Mouse (Mus musculus): ENCODE measurements around the gene Wdr90. TPM values are rescaled to one million over a fixed set of nuclear protein-coding genes. Genes with fewer than 3 reads are reported as not detected.
A peak's percentile ranks its signal among the peaks of the same experiment; 100 is the strongest.

The Wdr90 gene
- polyA plus RNA-seq, 1 experiment from 2014 or later = 18.2 TPM

GRCm38 (mm10) chr17:25838904-25839303 lies 22.4 kb downstream of the Wdr90 start:
- H3K9me3 ChIP-seq (ENCODE audit: control insufficient read depth, low read length) = no peaks in the 10 kb centered on the region
- H3K27ac ChIP-seq (ENCODE audit: low read depth) = no peak overlapping the region
- peaks cover 55% of the 10 kb centered on the region for H3K36me3 ChIP-seq (ENCODE audit: control insufficient read depth, insufficient read depth, low read length)
- H3K4me3 ChIP-seq (ENCODE audit: low read depth, low read length) = no peak overlapping the region
- no peak overlapping the region for H3K4me2 ChIP-seq (ENCODE audit: low read length)
- H3K27me3 ChIP-seq (replicated peaks; ENCODE audit: control insufficient read depth, insufficient read depth, low read length) = no peaks in the 10 kb centered on the region
- WGBS = 85% methylated on average over 4 of the region's 4 CpGs
- DNase-seq (ENCODE audit: low spot score) = no peak
- no peak overlapping the region for H3K9ac ChIP-seq (ENCODE audit: low read length)
- H3K4me1 ChIP-seq (replicated peaks; ENCODE audit: control insufficient read depth, insufficient read depth, low read length) = peaks cover 31% of the 10 kb centered on the region
- no peak for ATAC-seq (replicated peaks; ENCODE audit: low FRiP score, low TSS enrichment, low read depth)

- Histone ChIP-seq H3K4me2 (ENCODE audit: low read length) (peak overlapping the region; percentile 72; the same call in 1 of the 2 replicates), H3K9ac (ENCODE audit: low read length) (no peak overlapping the region), H3K4me1 (replicated peaks; ENCODE audit: control insufficient read depth, insufficient read depth, low read length) (peaks cover 24% of the 10 kb centered on the region), H3K27ac (ENCODE audit: low read depth) (no peak overlapping the region), H3K9me3 (ENCODE audit: control insufficient read depth, low read length) (no peaks in the 10 kb centered on the region), H3K27me3 (replicated peaks; ENCODE audit: control insufficient read depth, insufficient read depth, low read length) (no peaks in the 10 kb centered on the region), H3K36me3 (ENCODE audit: control insufficient read depth, insufficient read depth, low read length) (peaks cover 54% of the 10 kb centered on the region), H3K4me3 (ENCODE audit: low read depth, low read length) (no peak overlapping the region)
- DNase-seq (ENCODE audit: low spot score) (no peak), ATAC-seq (replicated peaks; ENCODE audit: low FRiP score, low TSS enrichment, low read depth) (no peak)
- 46% methylated on average over 3 of the region's 3 CpGs for WGBS
Observed at GRCm38 (mm10) chr17:25837533-25837932, 23.8 kb downstream of the Wdr90 start.

GRCm38 (mm10) chr17:25837076-25837410 lies 24.3 kb downstream of the Wdr90 start, which contains the start of gene Rhbdl1:
Gene Rhbdl1, minus strand, starts transcription at chr17:25837295.
- Histone ChIP-seq H3K36me3 (ENCODE audit: control insufficient read depth, insufficient read depth, low read length) (peaks cover 49% of the 10 kb centered on the region), H3K27me3 (replicated peaks; ENCODE audit: control insufficient read depth, insufficient read depth, low read length) (no peaks in the 10 kb centered on the region), H3K4me3 (ENCODE audit: low read depth, low read length) (peak within 1 kb of the TSS; percentile 31), H3K9ac (ENCODE audit: low read length) (peak within 1 kb of the TSS; percentile 37; the same call in 1 of the 2 replicates), H3K4me1 (replicated peaks; ENCODE audit: control insufficient read depth, insufficient read depth, low read length) (peaks cover 24% of the 10 kb centered on the region), H3K27ac (ENCODE audit: low read depth) (peak within 1 kb of the TSS; percentile 19), H3K9me3 (ENCODE audit: control insufficient read depth, low read length) (no peaks in the 10 kb centered on the region), H3K4me2 (ENCODE audit: low read length) (peak within 1 kb of the TSS; percentile 72)
- WGBS = under 1% methylated on average over 29 of the region's 29 CpGs
- ATAC-seq (replicated peaks; ENCODE audit: low FRiP score, low TSS enrichment, low read depth) = peak; percentile 20; the same call in 1 of the 2 replicates
- DNase-seq (ENCODE audit: low spot score) = peak; percentile 80

- Histone ChIP-seq H3K27me3 (replicated peaks; ENCODE audit: control insufficient read depth, insufficient read depth, low read length) (no peaks in the 10 kb centered on the region), H3K4me1 (replicated peaks; ENCODE audit: control insufficient read depth, insufficient read depth, low read length) (peaks cover 29% of the 10 kb centered on the region), H3K9ac (ENCODE audit: low read length) (peak overlapping the region; percentile 37; the same call in 1 of the 2 replicates), H3K27ac (ENCODE audit: low read depth) (peak overlapping the region; percentile 19), H3K36me3 (ENCODE audit: control insufficient read depth, insufficient read depth, low read length) (peaks cover 48% of the 10 kb centered on the region), H3K9me3 (ENCODE audit: control insufficient read depth, low read length) (no peaks in the 10 kb centered on the region), H3K4me3 (ENCODE audit: low read depth, low read length) (peak overlapping the region; percentile 31), H3K4me2 (ENCODE audit: low read length) (peak overlapping the region; percentile 72)
- DNase-seq (ENCODE audit: low spot score) (peak; percentile 65), ATAC-seq (replicated peaks; ENCODE audit: low FRiP score, low TSS enrichment, low read depth) (no peak)
- WGBS = 22% methylated on average over 23 of the region's 23 CpGs
Observed at GRCm38 (mm10) chr17:25836397-25837075, 24.8 kb downstream of the Wdr90 start.

- Histone ChIP-seq H3K4me3 (ENCODE audit: low read depth, low read length) (no peak overlapping the region), H3K4me1 (replicated peaks; ENCODE audit: control insufficient read depth, insufficient read depth, low read length) (peaks cover 37% of the 10 kb centered on the region)
- ATAC-seq (replicated peaks; ENCODE audit: low FRiP score, low TSS enrichment, low read depth) = no peak
Observed at GRCm38 (mm10) chr17:25835816-25836215, 25.5 kb downstream of the Wdr90 start.

GRCm38 (mm10) chr17:25835301-25835700 lies 26.0 kb downstream of the Wdr90 start:
- DNase-seq (ENCODE audit: low spot score) (no peak), ATAC-seq (replicated peaks; ENCODE audit: low FRiP score, low TSS enrichment, low read depth) (no peak)
- H3K27ac ChIP-seq (ENCODE audit: low read depth) = no peak overlapping the region
- H3K4me2 ChIP-seq (ENCODE audit: low read length) = no peak overlapping the region
- peaks cover 48% of the 10 kb centered on the region for H3K36me3 ChIP-seq (ENCODE audit: control insufficient read depth, insufficient read depth, low read length)
- H3K27me3 ChIP-seq (replicated peaks; ENCODE audit: control insufficient read depth, insufficient read depth, low read length) = no peaks in the 10 kb centered on the region
- WGBS = 96% methylated on average over 7 of the region's 7 CpGs
- H3K4me3 ChIP-seq (ENCODE audit: low read depth, low read length) = no peak overlapping the region
- no peak overlapping the region for H3K9ac ChIP-seq (ENCODE audit: low read length)
- H3K9me3 ChIP-seq (ENCODE audit: control insufficient read depth, low read length) = no peaks in the 10 kb centered on the region
- peaks cover 40% of the 10 kb centered on the region for H3K4me1 ChIP-seq (replicated peaks; ENCODE audit: control insufficient read depth, insufficient read depth, low read length)

More at GRCm38 (mm10) chr17:25835816-25836215, 25.5 kb downstream of the Wdr90 start:
- no peak overlapping the region for H3K4me2 ChIP-seq (ENCODE audit: low read length)
- no peaks in the 10 kb centered on the region for H3K9me3 ChIP-seq (ENCODE audit: control insufficient read depth, low read length)
- no peak overlapping the region for H3K9ac ChIP-seq (ENCODE audit: low read length)
- WGBS = 94% methylated on average over 16 of the region's 16 CpGs
- H3K36me3 ChIP-seq (ENCODE audit: control insufficient read depth, insufficient read depth, low read length) = peaks cover 48% of the 10 kb centered on the region
- DNase-seq (ENCODE audit: low spot score) = no peak
- no peaks in the 10 kb centered on the region for H3K27me3 ChIP-seq (replicated peaks; ENCODE audit: control insufficient read depth, insufficient read depth, low read length)
- no peak overlapping the region for H3K27ac ChIP-seq (ENCODE audit: low read depth)

GRCm38 (mm10) chr17:25834595-25835222 lies 26.6 kb downstream of the Wdr90 start:
- Histone ChIP-seq H3K36me3 (ENCODE audit: control insufficient read depth, insufficient read depth, low read length) (peaks cover 47% of the 10 kb centered on the region), H3K4me2 (ENCODE audit: low read length) (peak overlapping the region; percentile 73), H3K9ac (ENCODE audit: low read length) (peak overlapping the region; percentile 69; the same call in 1 of the 2 replicates), H3K27ac (ENCODE audit: low read depth) (no peak overlapping the region), H3K27me3 (replicated peaks; ENCODE audit: control insufficient read depth, insufficient read depth, low read length) (no peaks in the 10 kb centered on the region), H3K4me1 (replicated peaks; ENCODE audit: control insufficient read depth, insufficient read depth, low read length) (peaks cover 46% of the 10 kb centered on the region), H3K4me3 (ENCODE audit: low read depth, low read length) (peak overlapping the region; percentile 61; the same call in 1 of the 2 replicates), H3K9me3 (ENCODE audit: control insufficient read depth, low read length) (no peaks in the 10 kb centered on the region)
- no peak for DNase-seq (ENCODE audit: low spot score)
- ATAC-seq (replicated peaks; ENCODE audit: low FRiP score, low TSS enrichment, low read depth) = no peak
- WGBS = 83% methylated on average over 12 of the region's 12 CpGs

- Histone ChIP-seq H3K4me1 (replicated peaks; ENCODE audit: control insufficient read depth, insufficient read depth, low read length) (peaks cover 49% of the 10 kb centered on the region), H3K9me3 (ENCODE audit: control insufficient read depth, low read length) (no peaks in the 10 kb centered on the region), H3K9ac (ENCODE audit: low read length) (peak overlapping the region; percentile 69), H3K27ac (ENCODE audit: low read depth) (peak overlapping the region; percentile 94), H3K27me3 (replicated peaks; ENCODE audit: control insufficient read depth, insufficient read depth, low read length) (no peaks in the 10 kb centered on the region), H3K4me3 (ENCODE audit: low read depth, low read length) (peak overlapping the region; percentile 61), H3K36me3 (ENCODE audit: control insufficient read depth, insufficient read depth, low read length) (peaks cover 41% of the 10 kb centered on the region), H3K4me2 (ENCODE audit: low read length) (peak overlapping the region; percentile 73)
- WGBS = 21% methylated on average over 6 of the region's 6 CpGs
- DNase-seq (ENCODE audit: low spot score) (no peak), ATAC-seq (replicated peaks; ENCODE audit: low FRiP score, low TSS enrichment, low read depth) (no peak)
Observed at GRCm38 (mm10) chr17:25833961-25834594, 27.2 kb downstream of the Wdr90 start.
